Mouse (Mus musculus): ENCODE data around the gene Rexo4.

GRCm38 (mm10) chr2:26916738-26917137 lies 47.4 kb downstream of the Rexo4 start:
- TF ChIP-seq CTCF (IDR thresholded peaks at IDR 0.05; ENCODE audit: extremely low read depth, insufficient read depth, low read length) (no peak), POLR2A (IDR thresholded peaks at IDR 0.05; ENCODE audit: extremely low read depth, insufficient read depth, low read length) (no peak)

All from cortical plate, adult 2 months (tissue).